Mouse (Mus musculus) Muller cell, postnatal 12 days (primary cell): ENCODE results near the gene Hvcn1.
"Not testable (repeated sequence)": the region's sequence is repeated elsewhere in the genome, so short reads cannot be mapped to it uniquely, and the experiment has no call there.

ENCODE experiments used
- DNase-seq: peaks from one replicate; pipeline ENCODE4 v3.0.0-alpha.2; 2015; ENCODE audit errors: inconsistent ontology term

Gene Hvcn1

GRCm38 (mm10) chr5:122206475-122206874 lies at the start of gene Hvcn1:
Gene Hvcn1, plus strand, starts transcription at chr5:122206804.
- no peak for DNase-seq

- DNase-seq = peak; percentile 97
Measured at GRCm38 (mm10) chr5:122157827-122158381, 48.7 kb upstream of the Hvcn1 start, which contains the start of gene Ppp1cc. Gene Ppp1cc, plus strand, starts transcription at chr5:122158278.

GRCm38 (mm10) chr5:122158557-122159515 lies 47.8 kb upstream of the Hvcn1 start:
- no peak for DNase-seq

- DNase-seq = no peak
Measured at GRCm38 (mm10) chr5:122163194-122163593, 43.4 kb upstream of the Hvcn1 start.

GRCm38 (mm10) chr5:122164011-122164410 lies 42.6 kb upstream of the Hvcn1 start:
- DNase-seq = no peak

- peak; percentile 37 for DNase-seq
Measured at GRCm38 (mm10) chr5:122165233-122165915, 41.2 kb upstream of the Hvcn1 start.

- peak; percentile 70 for DNase-seq
Measured at GRCm38 (mm10) chr5:122166636-122167161, 39.9 kb upstream of the Hvcn1 start.

- DNase-seq = no peak
Measured at GRCm38 (mm10) chr5:122168344-122169069, 38.1 kb upstream of the Hvcn1 start.

- no peak for DNase-seq
Measured at GRCm38 (mm10) chr5:122171058-122171457, 35.5 kb upstream of the Hvcn1 start.

- DNase-seq = no peak
Measured at GRCm38 (mm10) chr5:122175402-122175801, 31.2 kb upstream of the Hvcn1 start.

- no peak for DNase-seq
Measured at GRCm38 (mm10) chr5:122175961-122176360, 30.6 kb upstream of the Hvcn1 start.

- DNase-seq = peak; percentile 36
Measured at GRCm38 (mm10) chr5:122176398-122176797, 30.2 kb upstream of the Hvcn1 start.

- peak; percentile 55 for DNase-seq
Measured at GRCm38 (mm10) chr5:122179665-122180064, 26.9 kb upstream of the Hvcn1 start.

- DNase-seq = no peak
Measured at GRCm38 (mm10) chr5:122184283-122184806, 22.3 kb upstream of the Hvcn1 start.

- not testable (repeated sequence) for DNase-seq
Measured at GRCm38 (mm10) chr5:122184858-122185257, 21.7 kb upstream of the Hvcn1 start.

GRCm38 (mm10) chr5:122189115-122189514 lies 17.5 kb upstream of the Hvcn1 start:
- no peak for DNase-seq

- DNase-seq = no peak
Measured at GRCm38 (mm10) chr5:122190465-122190864, 16.1 kb upstream of the Hvcn1 start.

GRCm38 (mm10) chr5:122191269-122192063 lies 15.1 kb upstream of the Hvcn1 start:
- DNase-seq = no peak

- DNase-seq = no peak
Measured at GRCm38 (mm10) chr5:122192347-122192746, 14.3 kb upstream of the Hvcn1 start.

- no peak for DNase-seq
Measured at GRCm38 (mm10) chr5:122200872-122201271, 5.7 kb upstream of the Hvcn1 start.
